Mouse (Mus musculus) liver, adult (tissue): ENCODE measurements around the gene Ddx6.

Experiments used
- GATA4 ChIP-seq: IDR thresholded peaks from 2 replicates; pipeline ENCODE4 v1.6.1; 2014; ENCODE audit warnings: mild to moderate bottlenecking, low read length; ENCODE audit not compliant: insufficient replicate concordance

The Ddx6 gene

GRCm38 (mm10) chr9:44604779-44605615, at the start of gene Ddx6:
TSS of gene Ddx6 (plus strand) at chr9:44604892.
- no peak for TF ChIP-seq GATA4

GRCm38 (mm10) chr9:44561597-44561996, 43.1 kb upstream of the Ddx6 start, which contains the start of gene Cxcr5:
TSS of gene Cxcr5 (minus strand) at chr9:44561877.
- no peak for TF ChIP-seq GATA4

GRCm38 (mm10) chr9:44562936-44563335, 41.8 kb upstream of the Ddx6 start:
- TF ChIP-seq GATA4: no peak

- peak; percentile 60; the same call in 1 of the 2 replicates for TF ChIP-seq GATA4
These were observed 39.3 kb upstream of the Ddx6 start for GRCm38 (mm10) chr9:44565367-44565766.

GRCm38 (mm10) chr9:44567338-44568082, 37.2 kb upstream of the Ddx6 start:
- TF ChIP-seq GATA4: no peak

GRCm38 (mm10) chr9:44568083-44568455, 36.6 kb upstream of the Ddx6 start:
- TF ChIP-seq GATA4: no peak

GRCm38 (mm10) chr9:44570939-44571382, 33.7 kb upstream of the Ddx6 start:
- no peak for TF ChIP-seq GATA4

GRCm38 (mm10) chr9:44573306-44573705, 31.4 kb upstream of the Ddx6 start:
- TF ChIP-seq GATA4: no peak

- no peak for TF ChIP-seq GATA4
These were observed 29.6 kb upstream of the Ddx6 start for GRCm38 (mm10) chr9:44575095-44575494.

GRCm38 (mm10) chr9:44579392-44579791, 25.3 kb upstream of the Ddx6 start:
- no peak for TF ChIP-seq GATA4

GRCm38 (mm10) chr9:44580085-44580484, 24.6 kb upstream of the Ddx6 start:
- TF ChIP-seq GATA4: no peak

- TF ChIP-seq GATA4: no peak
These were observed 23.3 kb upstream of the Ddx6 start for GRCm38 (mm10) chr9:44581423-44581822.

GRCm38 (mm10) chr9:44582390-44582789, 22.3 kb upstream of the Ddx6 start:
- TF ChIP-seq GATA4: no peak

- no peak for TF ChIP-seq GATA4
These were observed 17.9 kb upstream of the Ddx6 start for GRCm38 (mm10) chr9:44586640-44587261.
